Mouse (Mus musculus) heart, postnatal 36 days (tissue): ENCODE results near the gene Slc17a8. TPM values are rescaled to one million over a fixed set of nuclear protein-coding genes. Genes with fewer than 3 reads are reported as not detected.
"Not testable (repeated sequence)": the region's sequence is repeated elsewhere in the genome, so short reads cannot be mapped to it uniquely, and the experiment has no call there.

Experiments used
- DNase-seq, 2 experiments: peaks; one replicate each; pipeline ENCODE4 v3.0.0; 2021 to 2022
- intact Hi-C: fragments of 180-260 bp; cut with DNase I; formaldehyde crosslinking; loops from one replicate; pipeline ENCODE4 v1.15.1; 2025
- total RNA-seq, 2 experiments: library from RNA; stranded (reverse); gene quantifications; 2 replicates each; pipeline ENCODE4 v1.2.3; 2021

Slc17a8 gene
- not detected for total RNA-seq

- intact Hi-C loops, result no loop called here
- no peak for DNase-seq
Measured at GRCm38 (mm10) chr10:89621129-89621528, at the start of gene Slc17a8. Gene Slc17a8 (minus strand): TSS chr10:89621253.

DNA sequence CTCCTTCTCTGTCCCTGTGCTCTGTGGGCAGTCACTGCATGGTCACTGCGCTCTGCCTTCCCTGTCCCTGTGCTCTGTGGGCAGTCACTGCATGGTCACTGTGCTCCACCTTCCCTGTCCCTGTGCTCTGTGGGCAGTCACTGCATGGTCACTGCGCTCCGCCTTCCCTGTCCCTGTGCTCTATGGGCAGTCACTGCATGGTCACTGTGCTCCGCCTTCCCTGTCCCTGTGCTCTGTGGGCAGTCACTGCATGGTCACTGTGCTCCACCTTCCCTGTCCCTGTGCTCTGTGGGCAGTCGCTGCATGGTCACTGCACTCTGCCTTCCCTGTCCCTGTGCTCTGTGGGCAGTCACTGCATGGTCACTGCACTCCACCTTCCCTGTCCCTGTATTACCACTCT, 49.3 kb upstream of the Slc17a8 start:
- intact Hi-C loops, DNase-seq: not testable (repeated sequence)

GRCm38 (mm10) chr10:89667571-89667970, 46.5 kb upstream of the Slc17a8 start:
- no peak for DNase-seq

GRCm38 (mm10) chr10:89665679-89666078, 44.6 kb upstream of the Slc17a8 start:
- intact Hi-C loops, result no loop called here
- DNase-seq, result no peak

More at GRCm38 (mm10) chr10:89667571-89667970, 46.5 kb upstream of the Slc17a8 start:
- intact Hi-C loops, result no loop called here

DNA sequence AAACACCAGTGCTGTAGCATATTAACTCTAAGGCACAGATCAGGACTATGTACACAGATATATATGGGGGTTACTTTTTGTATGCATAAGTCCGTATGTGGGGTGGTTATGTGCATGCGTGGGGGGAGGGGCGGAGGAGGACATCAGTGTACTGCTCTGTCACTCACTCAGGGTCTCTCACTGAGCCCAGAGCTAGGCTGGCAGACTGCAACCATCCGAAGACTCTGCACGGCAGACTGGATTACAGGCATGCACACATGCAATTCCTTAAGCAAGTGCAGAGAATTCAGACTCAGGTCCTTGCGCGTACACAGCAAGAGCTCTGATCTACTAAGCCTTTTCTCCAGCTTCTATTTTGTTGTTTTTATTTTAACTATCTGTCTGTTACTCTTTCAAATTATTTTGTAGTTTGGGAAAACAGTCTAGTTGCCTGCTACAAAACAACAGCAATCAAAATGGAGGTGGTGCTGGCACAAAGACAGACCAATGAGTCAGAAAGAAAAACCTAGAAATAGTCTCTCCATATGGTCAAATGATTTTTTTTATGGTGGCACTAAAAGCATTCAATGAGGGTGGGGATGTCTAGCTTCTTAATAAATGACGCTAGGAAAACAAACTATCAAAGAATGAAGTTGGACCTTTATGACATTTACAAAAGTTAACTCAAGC, 44.1 kb upstream of the Slc17a8 start:
- DNase-seq, result no peak
- intact Hi-C loops, result no loop called here

- DNase-seq, result peak; percentile 10 to 31
Measured at GRCm38 (mm10) chr10:89656366-89656765, 35.3 kb upstream of the Slc17a8 start.

DNA sequence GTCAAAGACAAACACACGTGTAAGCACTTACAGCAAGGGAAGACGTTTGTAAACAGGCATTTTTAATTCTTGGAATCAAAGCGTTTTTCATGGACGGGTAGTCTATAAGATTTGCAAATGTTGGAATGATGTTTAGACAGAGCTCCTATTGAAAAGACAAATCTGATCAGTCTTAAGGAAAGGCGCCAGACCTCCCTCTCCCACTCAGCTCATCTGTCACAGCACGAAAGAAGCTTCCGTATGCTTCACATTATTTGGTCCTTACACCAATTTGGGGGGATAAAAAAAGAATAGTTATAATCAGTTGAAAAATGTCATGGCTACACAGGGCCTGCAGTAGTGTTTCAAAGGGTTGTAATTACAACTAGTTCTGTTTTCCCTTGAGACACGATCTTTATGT, 31.9 kb upstream of the Slc17a8 start:
- no peak for DNase-seq
- intact Hi-C loops, result no loop called here

More at GRCm38 (mm10) chr10:89656366-89656765, 35.3 kb upstream of the Slc17a8 start:
- intact Hi-C loops, result no loop called here

- intact Hi-C loops, result no loop called here
- no peak for DNase-seq
Measured at GRCm38 (mm10) chr10:89651691-89652090, 30.6 kb upstream of the Slc17a8 start.

GRCm38 (mm10) chr10:89646918-89647317, 25.9 kb upstream of the Slc17a8 start:
- intact Hi-C loops, result no loop called here

GRCm38 (mm10) chr10:89637001-89637400, 15.9 kb upstream of the Slc17a8 start:
- intact Hi-C loops, result no loop called here
- DNase-seq, result no peak

More at GRCm38 (mm10) chr10:89646918-89647317, 25.9 kb upstream of the Slc17a8 start:
- no peak for DNase-seq

DNA sequence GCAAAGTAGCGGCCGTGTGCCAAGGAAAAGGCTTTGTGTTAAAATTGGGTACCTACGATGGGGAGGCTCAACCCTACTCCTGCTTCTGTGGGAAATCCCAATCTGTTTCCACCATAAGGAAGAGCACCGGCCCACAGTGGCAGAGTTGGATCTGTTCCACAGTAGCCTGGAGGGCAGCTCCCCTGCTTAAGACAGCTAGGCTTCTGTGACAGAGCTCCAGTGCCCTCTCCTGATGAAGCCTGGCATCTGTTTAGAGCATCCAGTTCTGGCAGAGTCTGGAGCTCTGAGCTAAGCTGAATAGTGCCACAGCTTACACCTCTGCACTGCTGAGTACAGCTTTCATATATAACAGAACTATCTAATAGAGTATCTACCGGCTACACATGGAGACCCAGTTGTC, 14.0 kb upstream of the Slc17a8 start:
- intact Hi-C loops, result no loop called here
- no peak for DNase-seq

DNA sequence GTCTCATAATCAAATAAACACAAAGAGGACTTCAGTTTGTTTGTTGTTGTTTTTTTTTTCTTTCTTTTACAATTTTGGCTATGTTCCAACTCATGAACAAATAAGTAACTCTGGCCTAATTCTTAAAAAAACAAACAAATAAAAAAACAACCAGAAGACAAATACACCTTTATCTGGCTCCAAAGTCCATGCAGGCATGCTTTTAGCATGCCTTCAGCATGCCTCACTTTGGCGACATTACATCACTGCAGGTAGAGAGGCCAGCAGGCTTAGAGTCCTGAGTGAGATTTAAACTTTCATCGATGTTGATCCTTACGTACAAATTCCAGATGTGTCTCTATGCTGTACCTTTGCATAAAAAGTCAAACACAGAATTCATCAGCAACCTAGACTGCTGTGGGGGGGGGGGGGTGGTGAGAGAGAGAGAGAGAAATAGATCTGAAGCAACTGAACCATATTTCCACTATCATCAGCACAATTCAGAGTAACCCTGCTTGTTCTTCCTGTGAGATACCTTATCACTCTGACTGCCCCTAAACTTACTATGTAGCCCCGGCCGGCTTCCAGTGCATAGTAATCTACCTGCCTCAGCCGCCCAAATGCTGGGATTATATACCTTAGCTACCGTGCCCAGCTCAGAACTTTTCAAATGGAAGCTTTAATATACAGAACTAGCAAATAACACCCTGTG, 12.8 kb upstream of the Slc17a8 start:
- intact Hi-C loops, result loop anchor here (5.0 kb wide), 1 partner anchor 188 kb away; no protein-coding TSS in a partner anchor
- DNase-seq, result no peak

GRCm38 (mm10) chr10:89633121-89633520, 12.1 kb upstream of the Slc17a8 start:
- DNase-seq, result peak in 1 of 2 experiments; percentile 9
- intact Hi-C loops, result loop anchor here (5.0 kb wide), 1 partner anchor 189 kb away; no protein-coding TSS in a partner anchor

- no peak for DNase-seq
- intact Hi-C loops, result loop anchor here (5.0 kb wide), 1 partner anchor 190 kb away; no protein-coding TSS in a partner anchor
Measured at GRCm38 (mm10) chr10:89631831-89632230, 10.8 kb upstream of the Slc17a8 start.

DNA sequence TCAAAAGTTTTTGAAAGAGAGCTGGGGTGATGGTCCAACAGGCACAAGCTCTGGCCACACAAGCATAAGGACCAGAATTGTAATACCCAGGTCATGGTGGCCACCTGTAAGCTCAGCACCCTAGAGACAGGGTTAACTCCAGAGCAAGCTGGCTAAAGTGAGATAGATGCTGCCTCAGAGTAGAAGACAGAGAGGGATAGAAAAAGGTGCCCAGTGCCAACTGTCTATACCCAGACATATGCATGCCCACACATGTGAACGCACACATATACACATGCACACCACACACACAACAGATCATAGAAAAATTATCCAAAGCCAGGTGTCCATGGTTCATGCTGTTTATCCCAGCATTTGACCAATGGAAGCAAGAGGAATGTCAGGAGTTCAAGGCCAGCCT, 9.5 kb upstream of the Slc17a8 start:
- DNase-seq, result no peak
- intact Hi-C loops, result loop anchor here (1.0 to 5.0 kb wide), 3 partner anchors 168 to 303 kb away; no protein-coding TSS in a partner anchor

DNA sequence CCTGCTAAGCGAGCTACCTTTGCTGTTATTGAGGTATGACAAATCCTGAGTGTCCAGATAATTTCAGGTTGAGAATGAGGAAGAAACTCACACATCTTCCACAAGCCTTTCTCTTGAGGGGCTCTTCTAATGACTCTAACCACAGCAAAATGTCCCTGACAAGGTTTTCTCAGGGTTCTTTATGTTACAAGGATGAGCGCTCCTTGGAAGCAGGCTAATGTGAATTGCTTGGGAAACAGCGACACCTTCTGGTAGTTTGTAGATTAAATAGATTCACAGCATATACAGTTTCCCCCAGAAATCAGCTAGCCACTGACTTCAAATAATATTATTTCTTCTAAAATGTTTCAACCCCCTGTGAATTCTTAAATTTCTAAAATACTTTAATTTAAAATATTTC, 9.0 kb upstream of the Slc17a8 start:
- intact Hi-C loops, result loop anchor here (1.0 to 5.0 kb wide), 3 partner anchors 168 to 303 kb away; no protein-coding TSS in a partner anchor
- peak; percentile 24 to 30 for DNase-seq

DNA sequence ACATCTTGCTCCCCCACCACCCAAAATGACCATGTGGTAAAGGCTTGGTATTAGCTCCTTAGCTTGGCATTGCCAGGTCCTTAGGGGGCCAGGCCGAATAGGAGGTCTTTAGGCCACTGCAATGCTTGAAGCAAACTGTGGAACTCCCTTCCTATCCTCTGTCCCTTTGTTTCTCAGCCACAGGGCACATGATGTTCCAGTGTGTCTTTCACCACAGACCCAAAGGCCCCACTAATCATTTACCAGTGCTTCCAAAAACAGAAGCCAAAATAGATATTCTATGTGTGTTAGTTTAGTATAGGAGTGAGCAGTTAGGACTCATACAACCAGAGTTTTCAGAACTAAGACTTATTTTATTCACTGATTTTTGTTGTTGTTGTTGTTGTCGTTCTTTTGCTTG, 5.7 kb upstream of the Slc17a8 start:
- DNase-seq, result no peak
- intact Hi-C loops, result no loop called here

- intact Hi-C loops, result no loop called here
- no peak for DNase-seq
Measured at GRCm38 (mm10) chr10:89624196-89624595, 3.1 kb upstream of the Slc17a8 start.

DNA sequence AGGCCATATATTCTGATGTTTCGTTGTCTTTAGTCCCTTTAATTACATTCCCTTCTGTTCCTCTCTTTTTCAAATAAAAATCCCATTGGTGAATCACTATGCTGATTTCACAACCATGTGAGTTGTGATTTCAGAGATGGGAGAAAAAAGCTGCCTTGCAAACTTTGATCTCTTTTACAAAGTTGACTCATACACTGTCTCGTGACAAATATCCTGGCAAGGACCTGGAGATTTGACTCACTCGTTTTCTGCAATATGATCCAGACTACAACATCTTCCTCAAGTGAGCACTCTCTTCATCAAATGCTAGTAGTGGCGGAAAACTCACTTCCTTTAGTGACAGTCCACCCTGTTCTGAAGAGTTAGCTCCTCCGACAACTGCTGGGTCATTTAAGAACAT, 21.7 kb downstream of the Slc17a8 start:
- intact Hi-C loops, result no loop called here
- no peak for DNase-seq

GRCm38 (mm10) chr10:89597275-89597674, 23.8 kb downstream of the Slc17a8 start:
- intact Hi-C loops, result no loop called here
- DNase-seq, result no peak

DNA sequence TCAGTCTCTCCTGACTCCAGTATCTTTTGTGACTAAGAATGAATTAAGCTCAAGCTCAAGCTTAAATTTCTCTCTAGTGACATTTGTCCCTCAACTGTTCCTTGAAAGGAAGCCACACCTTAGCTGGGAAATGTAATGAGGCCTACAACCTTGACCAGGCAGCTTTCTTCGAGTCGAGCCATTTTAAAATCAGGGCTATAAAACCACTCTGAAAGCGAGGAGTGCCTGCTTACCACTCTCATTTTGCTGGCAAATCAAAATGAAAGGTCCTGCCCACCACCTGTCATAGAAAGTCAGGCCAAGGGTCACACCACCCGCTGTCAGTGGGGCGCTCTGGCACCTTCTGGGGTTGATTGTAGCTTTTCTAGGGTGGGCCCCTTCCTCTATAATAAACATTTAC, 25.1 kb downstream of the Slc17a8 start:
- DNase-seq, result no peak
- intact Hi-C loops, result no loop called here

DNA sequence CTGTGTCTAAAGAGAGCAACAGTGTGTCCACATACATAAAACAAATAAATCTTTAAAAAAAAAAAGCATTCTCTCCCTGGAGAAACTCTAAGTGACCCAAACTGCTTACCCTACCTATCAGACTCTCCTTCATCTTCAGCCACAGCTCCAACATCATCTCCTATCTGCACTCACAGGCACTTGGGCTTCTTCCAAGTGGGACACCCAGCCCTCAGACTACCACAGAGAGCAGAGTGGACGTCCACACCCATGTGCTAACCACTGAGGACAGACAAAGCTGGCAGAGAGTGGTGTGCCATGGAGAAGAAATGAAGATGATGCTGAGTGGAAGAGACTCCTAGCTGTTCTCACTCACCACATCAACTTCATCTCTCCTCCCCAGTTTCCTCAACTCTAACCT, 25.5 kb downstream of the Slc17a8 start:
- no peak for DNase-seq
- intact Hi-C loops, result no loop called here
